24 mouse cellular contexts compared by ENCODE assay signal in the genomic region with DNA sequence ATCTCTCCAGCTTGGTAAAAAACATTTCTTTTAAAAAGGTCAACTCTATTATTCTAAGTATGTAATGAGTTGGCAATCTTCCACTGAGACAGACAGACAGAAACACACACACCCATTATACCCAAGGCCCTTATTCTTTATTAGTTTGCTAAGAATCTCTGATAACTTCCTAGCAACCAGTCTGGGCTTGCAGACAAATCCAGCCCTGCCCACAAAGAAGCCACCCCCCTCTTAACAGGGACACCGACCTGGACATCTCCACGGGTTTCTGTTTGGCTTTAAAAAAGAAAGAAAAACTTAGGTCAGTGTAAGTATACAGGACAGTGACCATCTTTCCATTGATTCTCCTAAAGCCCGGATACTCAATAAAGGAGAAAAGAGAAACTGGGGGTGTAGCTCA.
DNase-seq lines count a peak whose midpoint lies in the region; ATAC-seq and TF ChIP-seq lines count a peak whose summit lies in the region.
"Had no signal": no experiment of that assay in that cellular context is flagged by ENCODE, and none has a peak within 500 bp of the region (broad histone marks: within the 10 kb centered on the region; RNA-seq: fewer than 3 reads in every experiment).

No protein-coding gene starts in this region.

- TF ChIP-seq EP300 in heart, adult 2 months (IDR thresholded peaks at IDR 0.05; ENCODE audit: insufficient read depth, low read depth, low read length) = no peak
- no peak for TF ChIP-seq EP300 in lung, postnatal 0 days (IDR thresholded peaks at IDR 0.05)

- H3K4me2 ChIP-seq in lung, postnatal 0 days (replicated peaks; ENCODE audit: low read depth, low read length) = no peak overlapping the region
- H3K4me2 ChIP-seq: embryonic facial prominence, embryonic 12.5 days; forebrain, embryonic 13.5 days had no signal

- WGBS in heart, adult 2 months = 36% methylated on average over 3 of the region's 3 CpGs
- WGBS in lung, postnatal 0 days = 70% methylated on average over 3 of the region's 3 CpGs

- ATAC-seq in lung, postnatal 0 days = no peak
- ATAC-seq: activated CD4-positive, CD25-positive, alpha-beta regulatory T cell, adult 4 months; CD4-positive, CD25-positive, alpha-beta regulatory T cell, adult 4 months; forebrain, embryonic 13.5 days; Patski had no signal

- peak overlapping the region; percentile 40; the same call in 1 of the 2 replicates for H3K27ac ChIP-seq in gastrocnemius, adult 2 months
- H3K27ac ChIP-seq in heart, adult 2 months = peak overlapping the region; percentile 24; the same call in 1 of the 2 replicates
- H3K27ac ChIP-seq in lung, postnatal 0 days (ENCODE audit: low read length) = no peak overlapping the region
- H3K27ac ChIP-seq: embryonic facial prominence, embryonic 10.5 days; embryonic facial prominence, embryonic 12.5 days; forebrain, embryonic 13.5 days had no signal

- H3K9me3 ChIP-seq in lung, postnatal 0 days (ENCODE audit: low read length) = no peaks in the 10 kb centered on the region
- H3K9me3 ChIP-seq: embryonic facial prominence, embryonic 10.5 days; embryonic facial prominence, embryonic 12.5 days; forebrain, embryonic 13.5 days; G1E had no signal

- no peak for DNase-seq in gastrocnemius, adult 2 months
- no peak for DNase-seq in gastrocnemius, adult 18-20 months (ENCODE audit: low spot score)
- peak in 1 of 2 experiments; percentile 38 for DNase-seq in heart, adult 2 months
- DNase-seq in heart, postnatal 36 days = no peak
- DNase-seq in lung, postnatal 10 days = peak; percentile 12
- no peak for DNase-seq in lung, postnatal 0 days (ENCODE audit: low spot score)
- peak; percentile 32 for DNase-seq in ovary, adult 18-20 months (ENCODE audit: low spot score)
- DNase-seq in ovary, postnatal 10 days (ENCODE audit: low spot score) = no peak
- DNase-seq: adrenal gland, adult 8-10 months; adrenal gland, postnatal 14 days; B cell, adult 2 months; cerebellum, adult 11-12 months; cerebellum, adult 2 months; cerebellum, adult 9-10 months; cerebellum, postnatal 10 days; cerebellum, postnatal 25 days had no signal

- TF ChIP-seq POLR2A in heart, adult 2 months (IDR thresholded peaks at IDR 0.05; ENCODE audit: insufficient read depth, low read depth, low read length) = no peak

- no peak overlapping the region for H3K4me3 ChIP-seq in gastrocnemius, adult 2 months
- H3K4me3 ChIP-seq in heart, adult 2 months = no peak overlapping the region
- no peak overlapping the region for H3K4me3 ChIP-seq in lung, postnatal 0 days (ENCODE audit: low read depth, low read length)
- H3K4me3 ChIP-seq: embryonic facial prominence, embryonic 10.5 days; embryonic facial prominence, embryonic 12.5 days; forebrain, embryonic 13.5 days had no signal

- H3K36me3 ChIP-seq in heart, adult 2 months (ENCODE audit: control insufficient read depth, insufficient read depth, low read length) = peaks cover 30% of the 10 kb centered on the region
- H3K36me3 ChIP-seq in lung, postnatal 0 days (ENCODE audit: insufficient read depth, low read length) = no peaks in the 10 kb centered on the region
- H3K36me3 ChIP-seq: embryonic facial prominence, embryonic 10.5 days; embryonic facial prominence, embryonic 12.5 days; G1E had no signal

- intact Hi-C loops in gastrocnemius, adult 2 months (cut with DNase I) = no loop called here
- intact Hi-C loops in heart, adult 2 months (cut with DNase I) = no loop called here
- intact Hi-C loops in heart, postnatal 36 days (cut with DNase I) = loop anchor here (5.0 kb wide), 1 partner anchor 36 kb away; no protein-coding TSS in a partner anchor

- H3K79me2 ChIP-seq in heart, adult 2 months (replicated peaks; ENCODE audit: control insufficient read depth, insufficient read depth, low read length) = no peaks in the 10 kb centered on the region

- peaks cover 33% of the 10 kb centered on the region for H3K4me1 ChIP-seq in heart, adult 2 months (ENCODE audit: control insufficient read depth, insufficient read depth, low read length)
- peaks cover under 1% of the 10 kb centered on the region; the same call in 1 of the 2 replicates for H3K4me1 ChIP-seq in lung, postnatal 0 days (ENCODE audit: insufficient read depth, low read depth, low read length)
- H3K4me1 ChIP-seq: embryonic facial prominence, embryonic 10.5 days; embryonic facial prominence, embryonic 12.5 days had no signal

- H3K27me3 ChIP-seq in heart, adult 2 months (ENCODE audit: control insufficient read depth, insufficient read depth, low read length) = no peaks in the 10 kb centered on the region
- H3K27me3 ChIP-seq in lung, postnatal 0 days (replicated peaks; ENCODE audit: insufficient read depth, low read length) = no peaks in the 10 kb centered on the region
- H3K27me3 ChIP-seq: CH12.LX; embryonic facial prominence, embryonic 12.5 days; forebrain, embryonic 13.5 days; Patski had no signal

- no peak for TF ChIP-seq CTCF in gastrocnemius, adult 2 months (IDR thresholded peaks at IDR 0.05)
- TF ChIP-seq CTCF in heart, adult 2 months (IDR thresholded peaks at IDR 0.05) = no peak
- TF ChIP-seq CTCF in lung, postnatal 0 days (IDR thresholded peaks at IDR 0.05) = no peak

- no peak overlapping the region for H3K9ac ChIP-seq in heart, adult 2 months (ENCODE audit: low read depth, low read length)
- H3K9ac ChIP-seq in lung, postnatal 0 days (replicated peaks; ENCODE audit: low read depth) = no peak overlapping the region
- H3K9ac ChIP-seq: embryonic facial prominence, embryonic 12.5 days; forebrain, embryonic 13.5 days had no signal

Comparison
In these comparisons a context has a peak if more than half of its experiments do, and no peak if none do; other contexts are left out.
1. DNase-seq: peak in lung, postnatal 10 days (single experiment) and ovary, adult 18-20 months (single experiment); none in gastrocnemius, adult 2 months (single experiment), gastrocnemius, adult 18-20 months (single experiment), heart, postnatal 36 days (0 of 2), lung, postnatal 0 days (single experiment) and ovary, postnatal 10 days (single experiment).